Mouse (Mus musculus) testis, adult 2 months (tissue): ENCODE results near the gene Rgs9.

Experiments used
- CTCF ChIP-seq: fragments of 200-500 bp; IDR thresholded peaks from 2 replicates; pipeline ENCODE4 v1.5.1; 2012; ENCODE audit warnings: low read depth, mild to moderate bottlenecking, inconsistent platforms, low read length, moderate library complexity; ENCODE audit not compliant: control insufficient read depth, insufficient read depth, insufficient replicate concordance
- POLR2A ChIP-seq: fragments of 200-500 bp; IDR thresholded peaks from 2 replicates; pipeline ENCODE4 v1.6.1; 2012; ENCODE audit warnings: low read depth, mild to moderate bottlenecking, inconsistent platforms, low read length, moderate library complexity; ENCODE audit not compliant: control insufficient read depth

- TF ChIP-seq CTCF (no peak), POLR2A (no peak)
Observed at GRCm38 (mm10) chr11:109340541-109340940, 42.6 kb upstream of the Rgs9 start.
